Mouse (Mus musculus) T-cell, adult 66 days (primary cell): Measurements from ENCODE around the gene Vbp1. TPM values are rescaled to one million over a fixed set of nuclear protein-coding genes. Genes with fewer than 3 reads are reported as not detected.

Experiments used
- total RNA-seq, 2 experiments: library from RNA; stranded (reverse); gene quantifications; 3 replicates in 1 of 2; 4 replicates in 1 of 2; pipeline ENCODE4 v1.2.4; 2023

The Vbp1 gene
- 10 to 100 TPM; 67.4 to 76.3 TPM for total RNA-seq

DNA sequence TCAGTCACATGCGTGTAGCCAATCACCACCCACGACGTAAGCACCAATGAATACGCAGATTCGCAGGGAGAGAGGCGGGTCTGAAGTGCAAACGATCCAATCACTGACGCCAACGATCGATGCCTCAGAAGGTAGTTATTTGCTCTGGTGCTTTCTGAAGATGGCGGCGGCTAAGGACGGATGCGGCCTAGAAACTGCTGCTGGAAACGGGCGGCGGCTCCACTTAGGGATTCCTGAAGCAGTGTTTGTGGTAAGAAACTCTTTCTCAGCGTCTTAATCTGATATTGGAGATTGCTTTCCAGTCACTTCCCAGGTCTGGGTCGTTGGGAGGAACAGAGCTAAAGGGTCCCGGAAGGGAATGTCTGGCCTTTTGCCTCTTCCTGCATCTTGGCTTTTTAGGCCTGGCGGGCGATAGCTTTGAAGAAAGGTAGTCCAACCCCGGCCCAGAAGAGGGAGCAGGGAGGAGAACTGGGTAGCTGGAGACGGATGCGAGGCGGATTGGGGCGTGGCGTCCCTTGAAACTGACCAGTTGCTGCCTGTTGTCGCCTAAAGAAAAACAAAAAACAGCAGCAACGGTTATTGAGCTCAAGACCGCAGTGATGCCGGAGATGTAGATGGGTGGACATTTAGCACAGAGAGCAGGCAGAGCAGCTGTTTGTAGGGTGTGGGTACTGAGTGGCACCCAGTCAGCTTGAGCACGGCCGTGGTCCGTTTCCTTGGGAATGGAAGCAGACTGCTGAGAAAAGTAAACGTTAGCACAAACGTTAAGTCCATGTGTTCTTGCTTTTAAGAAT lies at the start of gene Vbp1:
Gene Vbp1, plus strand, starts transcription at position 121 of the 794 bp plus-strand sequence.

DNA sequence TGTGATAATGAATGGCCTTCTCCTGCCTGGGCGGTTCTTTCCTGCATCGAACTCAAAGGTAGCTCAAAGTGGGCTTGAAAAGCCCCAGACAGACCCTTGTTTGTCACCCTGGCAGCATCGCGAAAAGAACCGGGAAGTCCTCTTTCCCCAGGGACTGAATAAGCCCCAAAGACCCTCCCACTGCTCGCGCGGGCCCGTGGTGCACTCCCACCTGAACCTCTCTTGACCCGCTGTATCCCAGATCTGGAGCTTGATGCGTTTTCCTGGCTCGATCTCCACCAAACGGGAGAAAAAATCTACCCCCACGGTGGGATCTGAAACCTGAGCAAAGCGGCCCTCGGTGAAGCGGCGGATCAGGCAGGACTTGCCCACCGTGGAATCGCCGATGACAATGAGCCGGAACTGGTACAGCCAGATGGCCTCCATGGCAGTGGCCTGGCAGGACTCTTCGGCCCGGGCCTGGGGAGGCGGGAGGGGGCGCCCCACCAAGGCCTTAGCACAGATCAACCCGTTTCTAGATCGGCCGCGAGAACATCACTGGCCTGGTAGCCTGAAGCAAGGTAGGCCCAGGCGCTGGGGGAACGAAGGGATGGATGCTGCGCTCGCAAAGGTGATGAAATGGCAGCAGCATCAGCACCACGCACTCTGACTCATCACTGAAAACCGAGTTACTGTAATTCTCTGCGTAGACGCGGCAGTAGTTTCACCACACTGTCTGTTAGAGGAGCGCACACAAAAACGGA lies 63.7 kb downstream of the Vbp1 start, which contains the start of gene Rab39b:
Gene Rab39b, minus strand, starts transcription at position 650 of the 743 bp plus-strand sequence.

Other genes starting within 250 kb of the Vbp1 start
- gene Fundc2, start 131.9 kb upstream of the Vbp1 start, total RNA-seq = 10 to 100 TPM; 21.2 to 33.8 TPM
- under 1 TPM; 0.30 to 0.47 TPM for gene F8, start 131.7 kb upstream of the Vbp1 start, total RNA-seq
- gene Cmc4, start 97.7 kb upstream of the Vbp1 start, total RNA-seq = 10 to 100 TPM; 13.9 to 14.2 TPM
- 10 to 100 TPM; 14.0 to 17.3 TPM for gene Mtcp1, start 97.7 kb upstream of the Vbp1 start, total RNA-seq
- gene Brcc3, start 97.7 kb upstream of the Vbp1 start, total RNA-seq = 10 to 100 TPM; 29.5 to 32.8 TPM
- gene Rab39b, start 63.9 kb downstream of the Vbp1 start, total RNA-seq = under 1 TPM; 0.15 to 0.20 TPM